Mouse (Mus musculus) hindbrain, embryonic 13.5 days (tissue): Measurements from ENCODE around the gene Galnt10. TPM values are rescaled to one million over a fixed set of nuclear protein-coding genes. Genes with fewer than 3 reads are reported as not detected.
A peak's percentile ranks its signal among the peaks of the same experiment; 100 is the strongest.

Experiments
- ATAC-seq: fragments of 200-750 bp; cut with Nextera tagmentation; 2 replicates; pipeline ENCODE4 v1.8.0; 2017; ENCODE audit warnings: moderate TSS enrichment; ENCODE audit not compliant: low FRiP score
- H3K27ac ChIP-seq: fragments of 300-500 bp; sonication (generic); 2 replicates; pipeline ENCODE4 v1.5.1; 2015; ENCODE audit warnings: inconsistent platforms, mild to moderate bottlenecking, moderate library complexity
- H3K27me3 ChIP-seq: fragments of 300-500 bp; sonication (generic); 2 replicates; pipeline ENCODE4 v1.6.1; 2015; ENCODE audit warnings: mild to moderate bottlenecking, inconsistent platforms
- H3K36me3 ChIP-seq: fragments of 300-500 bp; sonication (generic); 2 replicates; pipeline ENCODE4 v1.6.1; 2015; ENCODE audit warnings: mild to moderate bottlenecking, inconsistent platforms
- H3K4me1 ChIP-seq: fragments of 300-500 bp; sonication (generic); replicated peaks from 2 replicates; pipeline ENCODE4 v1.6.1; 2015; ENCODE audit warnings: inconsistent platforms
- H3K4me2 ChIP-seq: fragments of 300-500 bp; sonication (generic); 2 replicates; pipeline ENCODE4 v1.6.1; 2015; ENCODE audit warnings: inconsistent platforms, mild to moderate bottlenecking, moderate library complexity
- H3K4me3 ChIP-seq: fragments of 300-500 bp; sonication (generic); 2 replicates; pipeline ENCODE4 v1.5.1; 2015; ENCODE audit warnings: mild to moderate bottlenecking, inconsistent platforms
- H3K9ac ChIP-seq: fragments of 300-500 bp; sonication (generic); 2 replicates; pipeline ENCODE4 v1.6.1; 2015; ENCODE audit warnings: mild to moderate bottlenecking, inconsistent platforms
- H3K9me3 ChIP-seq: fragments of 300-500 bp; sonication (generic); 2 replicates; pipeline ENCODE4 v1.6.1; 2016; ENCODE audit warnings: inconsistent platforms
- WGBS: fragments of 180-500 bp; shearing (Covaris S2); methylation state at CpG from one replicate; pipeline ENCODE4 v1.1.7; 2015; 5-methylcytosine and 5-hydroxymethylcytosine counted together
- polyA plus RNA-seq: library from polyadenylated mRNA; unstranded; fragments of >200 nt; fragmentation: Nextera tagmentation; extraction: Ambion mirVana; gene quantifications from 2 replicates; pipeline ENCODE4 v1.2.1, GENCODE M21; 2015

The Galnt10 gene
- polyA plus RNA-seq, 1 experiment from 2014 or later, result 12.1 TPM

- H3K4me3 ChIP-seq, result peak overlapping the region; percentile 65
- H3K27ac ChIP-seq, result peak overlapping the region; percentile 85
- H3K9ac ChIP-seq, result peak overlapping the region; percentile 77
- ATAC-seq, result peak; percentile 65
- H3K9me3 ChIP-seq, result no peaks in the 10 kb centered on the region
- peaks cover 43% of the 10 kb centered on the region for H3K4me1 ChIP-seq
- H3K36me3 ChIP-seq, result no peaks in the 10 kb centered on the region
- H3K4me2 ChIP-seq, result peak overlapping the region; percentile 99
- WGBS, result under 1% methylated on average over 30 of the region's 30 CpGs
- 0 out of 2 replicates have a peak, but pooled peaks cover 14% of the 10 kb centered on the region for H3K27me3 ChIP-seq
Measured at GRCm38 (mm10) chr11:57644245-57645017, 811 bp upstream of the Galnt10 start.

GRCm38 (mm10) chr11:57645847-57646246 is 605 bp downstream of the Galnt10 start:
- Histone ChIP-seq H3K9me3 (no peaks in the 10 kb centered on the region), H3K36me3 (no peaks in the 10 kb centered on the region), H3K27me3 (0 out of 2 replicates have a peak, but pooled peaks cover 16% of the 10 kb centered on the region), H3K9ac (peak overlapping the region; percentile 77), H3K4me2 (peak overlapping the region; percentile 99), H3K4me3 (peak overlapping the region; percentile 65), H3K27ac (no peak overlapping the region), H3K4me1 (peaks cover 55% of the 10 kb centered on the region)
- no peak for ATAC-seq
- WGBS, result 34% methylated on average over 8 of the region's 8 CpGs

GRCm38 (mm10) chr11:57646416-57646815 is 1.2 kb downstream of the Galnt10 start:
- peak overlapping the region; percentile 65 for H3K4me3 ChIP-seq
- no peaks in the 10 kb centered on the region for H3K36me3 ChIP-seq
- H3K9ac ChIP-seq, result 0 out of 2 replicates have a peak overlapping the region, but pooled peaks have one; percentile 24
- no peaks in the 10 kb centered on the region for H3K9me3 ChIP-seq
- 26% methylated on average over 1 of the region's 1 CpGs for WGBS
- peak overlapping the region; percentile 99 for H3K4me2 ChIP-seq
- H3K27ac ChIP-seq, result no peak overlapping the region
- peaks cover 60% of the 10 kb centered on the region for H3K4me1 ChIP-seq
- 0 out of 2 replicates have a peak, but pooled peaks cover 16% of the 10 kb centered on the region for H3K27me3 ChIP-seq
- no peak for ATAC-seq

- H3K4me1 ChIP-seq, result peaks cover 66% of the 10 kb centered on the region
- H3K36me3 ChIP-seq, result no peaks in the 10 kb centered on the region
- H3K9ac ChIP-seq, result 0 out of 2 replicates have a peak overlapping the region, but pooled peaks have one; percentile 24
- no peak for ATAC-seq
- peak overlapping the region; percentile 99 for H3K4me2 ChIP-seq
- no peaks in the 10 kb centered on the region for H3K9me3 ChIP-seq
- H3K27me3 ChIP-seq, result 0 out of 2 replicates have a peak, but pooled peaks cover 16% of the 10 kb centered on the region
- 80% methylated on average over 8 of the region's 8 CpGs for WGBS
- peak overlapping the region; percentile 65; the same call in 1 of the 2 replicates for H3K4me3 ChIP-seq
- no peak overlapping the region for H3K27ac ChIP-seq
Measured at GRCm38 (mm10) chr11:57646940-57647339, 1.7 kb downstream of the Galnt10 start.

GRCm38 (mm10) chr11:57647446-57647845 is 2.2 kb downstream of the Galnt10 start:
- Histone ChIP-seq H3K4me2 (peak overlapping the region; percentile 99), H3K27me3 (0 out of 2 replicates have a peak, but pooled peaks cover 16% of the 10 kb centered on the region), H3K4me3 (no peak overlapping the region), H3K9ac (0 out of 2 replicates have a peak overlapping the region, but pooled peaks have one; percentile 24), H3K9me3 (no peaks in the 10 kb centered on the region), H3K36me3 (no peaks in the 10 kb centered on the region), H3K27ac (no peak overlapping the region), H3K4me1 (peaks cover 66% of the 10 kb centered on the region)
- ATAC-seq, result no peak
- 52% methylated on average over 5 of the region's 5 CpGs for WGBS

GRCm38 (mm10) chr11:57648196-57648800 is 3.1 kb downstream of the Galnt10 start:
- H3K4me2 ChIP-seq, result no peak overlapping the region
- H3K4me1 ChIP-seq, result peaks cover 66% of the 10 kb centered on the region
- H3K36me3 ChIP-seq, result no peaks in the 10 kb centered on the region
- H3K9me3 ChIP-seq, result no peaks in the 10 kb centered on the region
- H3K9ac ChIP-seq, result no peak overlapping the region
- H3K4me3 ChIP-seq, result no peak overlapping the region
- H3K27ac ChIP-seq, result no peak overlapping the region
- peaks cover 19% of the 10 kb centered on the region; the same call in 1 of the 2 replicates for H3K27me3 ChIP-seq
- 91% methylated on average over 11 of the region's 11 CpGs for WGBS
- no peak for ATAC-seq

- Histone ChIP-seq H3K4me3 (no peak overlapping the region), H3K9ac (no peak overlapping the region), H3K27ac (no peak overlapping the region), H3K9me3 (no peaks in the 10 kb centered on the region), H3K4me1 (peaks cover 61% of the 10 kb centered on the region), H3K36me3 (no peaks in the 10 kb centered on the region), H3K27me3 (peaks cover 25% of the 10 kb centered on the region; the same call in 1 of the 2 replicates), H3K4me2 (no peak overlapping the region)
- WGBS, result 69% methylated on average over 4 of the region's 4 CpGs
- no peak for ATAC-seq
Measured at GRCm38 (mm10) chr11:57649269-57649668, 4.0 kb downstream of the Galnt10 start.

- no peaks in the 10 kb centered on the region for H3K36me3 ChIP-seq
- H3K27me3 ChIP-seq, result peaks cover 25% of the 10 kb centered on the region; the same call in 1 of the 2 replicates
- H3K4me1 ChIP-seq, result peaks cover 59% of the 10 kb centered on the region
- ATAC-seq, result no peak
- no peaks in the 10 kb centered on the region for H3K9me3 ChIP-seq
- WGBS, result 75% methylated on average over 10 of the region's 10 CpGs
- H3K27ac ChIP-seq, result no peak overlapping the region
- no peak overlapping the region for H3K4me3 ChIP-seq
- H3K4me2 ChIP-seq, result no peak overlapping the region
- H3K9ac ChIP-seq, result no peak overlapping the region
Measured at GRCm38 (mm10) chr11:57649671-57650070, 4.4 kb downstream of the Galnt10 start.

GRCm38 (mm10) chr11:57650867-57651266 is 5.6 kb downstream of the Galnt10 start:
- no peak for ATAC-seq

GRCm38 (mm10) chr11:57651281-57651810 is 6.1 kb downstream of the Galnt10 start:
- no peak for ATAC-seq
- H3K27me3 ChIP-seq, result peaks cover 23% of the 10 kb centered on the region
- H3K9ac ChIP-seq, result no peak overlapping the region
- no peak overlapping the region for H3K4me3 ChIP-seq
- no peak overlapping the region for H3K4me2 ChIP-seq
- no peak overlapping the region for H3K27ac ChIP-seq
- WGBS, result 34% methylated on average over 15 of the region's 15 CpGs
- peaks cover 62% of the 10 kb centered on the region for H3K4me1 ChIP-seq
- no peaks in the 10 kb centered on the region for H3K9me3 ChIP-seq
- H3K36me3 ChIP-seq, result no peaks in the 10 kb centered on the region

More at GRCm38 (mm10) chr11:57650867-57651266, 5.6 kb downstream of the Galnt10 start:
- Histone ChIP-seq H3K4me2 (no peak overlapping the region), H3K36me3 (no peaks in the 10 kb centered on the region), H3K4me3 (no peak overlapping the region), H3K27ac (no peak overlapping the region), H3K9ac (0 out of 2 replicates have a peak overlapping the region, but pooled peaks have one; percentile 0), H3K27me3 (peaks cover 25% of the 10 kb centered on the region), H3K4me1 (peaks cover 63% of the 10 kb centered on the region), H3K9me3 (no peaks in the 10 kb centered on the region)
- WGBS, result 86% methylated on average over 2 of the region's 2 CpGs

- Histone ChIP-seq H3K4me1 (peaks cover 62% of the 10 kb centered on the region), H3K4me3 (no peak overlapping the region), H3K4me2 (no peak overlapping the region), H3K9me3 (no peaks in the 10 kb centered on the region), H3K27me3 (peaks cover 19% of the 10 kb centered on the region), H3K9ac (no peak overlapping the region), H3K27ac (no peak overlapping the region), H3K36me3 (no peaks in the 10 kb centered on the region)
- ATAC-seq, result no peak
- 73% methylated on average over 23 of the region's 23 CpGs for WGBS
Measured at GRCm38 (mm10) chr11:57652206-57652922, 7.1 kb downstream of the Galnt10 start.
